Mouse (Mus musculus): ENCODE measurements around the gene Ap3b1. TPM values are rescaled to one million over a fixed set of nuclear protein-coding genes. Genes with fewer than 3 reads are reported as not detected.

Ap3b1 gene
- total and polyA plus RNA-seq, 3 experiments = 46.0 to 113 (median 60.7) TPM

DNA sequence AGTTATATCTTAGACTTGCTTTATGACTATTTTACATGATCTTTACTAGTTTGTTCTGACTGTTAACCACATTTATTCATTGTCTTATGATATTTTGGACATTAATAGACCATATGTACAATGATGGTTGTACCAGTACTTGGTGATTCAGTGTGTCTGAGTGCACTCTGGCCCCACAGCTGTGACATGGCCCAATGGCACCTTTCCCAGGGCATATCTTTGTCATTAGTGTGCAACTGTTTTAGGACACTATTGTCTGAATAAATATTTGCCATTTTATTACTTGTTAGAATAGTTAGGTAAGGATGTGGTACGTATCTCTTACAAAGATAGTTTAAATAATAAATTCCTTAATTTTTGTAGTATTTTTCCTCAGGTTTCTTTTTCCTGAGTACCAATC, 109.8 kb downstream of the Ap3b1 start:
- H3K36me3 ChIP-seq (replicated peaks in 1 of 2; ENCODE audit: control insufficient read depth in 1 of 2, insufficient read depth in 1 of 2, low read length in 1 of 2) = peaks cover 22 to 73% of the 10 kb centered on the region in 2 experiments
- dilution Hi-C loops (cut with MboI; ENCODE audit: extremely low pct_ligation_motif_present, extremely low pct_unique_long_range_greater_than_20kb, low sequenced_read_pairs) = no loop called here

DNA sequence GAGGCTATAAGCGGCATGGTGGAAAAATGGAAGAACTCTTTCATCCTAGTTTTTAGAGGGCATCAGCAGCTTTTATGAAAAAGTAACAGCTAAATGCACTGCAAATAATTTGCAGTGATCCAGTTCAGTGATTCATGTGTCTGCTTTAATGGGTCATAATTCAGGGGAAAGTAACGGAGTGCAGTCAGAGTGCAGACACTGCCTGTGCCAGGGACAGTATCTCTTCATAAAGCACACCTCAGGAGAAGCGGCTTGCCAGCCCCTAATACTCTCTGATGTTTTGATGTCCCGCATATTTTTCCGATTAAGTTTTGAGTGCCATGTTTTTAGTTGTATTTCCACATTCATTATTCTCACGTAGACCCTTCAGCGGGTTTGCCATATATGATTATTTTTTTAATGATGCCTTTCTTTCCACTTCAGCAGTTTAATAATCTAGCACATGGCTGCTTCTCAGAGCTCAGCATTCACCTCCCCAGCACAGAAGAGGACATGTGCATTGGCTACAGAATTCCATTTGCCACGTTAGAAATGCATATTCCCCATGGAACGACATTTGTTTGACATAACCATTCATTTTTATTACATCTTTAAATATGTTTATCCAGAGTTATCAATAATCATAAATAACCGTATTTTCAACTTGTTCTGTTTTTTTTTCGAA, 112.4 kb downstream of the Ap3b1 start:
- no peaks in the 10 kb centered on the region for H3K4me1 ChIP-seq (ENCODE audit: control insufficient read depth in 1 of 2, insufficient read depth in 2 of 2)
- in situ Hi-C loops (cut with MboI; ENCODE audit: low pct_ligation_motif_present, low pct_unique_long_range_greater_than_20kb, low sequenced_read_pairs) = no loop called here
- H3K9me3 ChIP-seq (replicated peaks; ENCODE audit: low read length) = no peaks in the 10 kb centered on the region
- no peak overlapping the region for H3K4me2 ChIP-seq (ENCODE audit: insufficient read depth, low read depth, poor library complexity, severe bottlenecking)
- DNase-seq (ENCODE audit: extremely low read depth) = no peak
- TF ChIP-seq POLR2A (IDR thresholded peaks at IDR 0.05; ENCODE audit: low read depth, low read length) (no peak), IRF4 (IDR thresholded peaks at IDR 0.05; ENCODE audit: low read depth, low read length) (no peak), MAFK (IDR thresholded peaks at IDR 0.05; ENCODE audit: insufficient replicate concordance, low read length) (no peak), SMC3 (IDR thresholded peaks at IDR 0.05; ENCODE audit: low read depth, low read length) (no peak), UBTF (IDR thresholded peaks at IDR 0.05; ENCODE audit: low read depth, low read length) (no peak), MYC (IDR thresholded peaks at IDR 0.05; ENCODE audit: low read depth, low read length) (no peak), BHLHE40 (IDR thresholded peaks at IDR 0.05; ENCODE audit: low read depth, low read length) (no peak), CHD2 (IDR thresholded peaks at IDR 0.05; ENCODE audit: low read length) (no peak), MAZ (IDR thresholded peaks at IDR 0.05; ENCODE audit: low read depth, low read length) (no peak), RCOR1 (conservative IDR thresholded peaks at IDR 0.05; ENCODE audit: low read depth, low read length) (no peak), NELFE (IDR thresholded peaks at IDR 0.05; ENCODE audit: low read depth, low read length) (no peak)
- no peak overlapping the region for H3K27ac ChIP-seq (ENCODE audit: insufficient read depth, low read depth)
- H3K79me2 ChIP-seq (replicated peaks; ENCODE audit: control insufficient read depth, extremely low read depth, insufficient read depth, poor library complexity, severe bottlenecking) = no peaks in the 10 kb centered on the region
- H3K4me3 ChIP-seq (replicated peaks in 1 of 3; ENCODE audit: low read depth in 2 of 3, low read length in 2 of 3, poor library complexity in 1 of 3) = no peak overlapping the region
- H3K9ac ChIP-seq (ENCODE audit: insufficient read depth, low read depth) = no peak overlapping the region
- no peaks in the 10 kb centered on the region for H3K27me3 ChIP-seq (replicated peaks)
- H3K36me3 ChIP-seq (replicated peaks in 1 of 2; ENCODE audit: control insufficient read depth in 1 of 2, insufficient read depth in 1 of 2, low read length in 1 of 2) = peaks cover 17 to 71% of the 10 kb centered on the region in 2 experiments
- dilution Hi-C loops (cut with MboI; ENCODE audit: extremely low pct_ligation_motif_present, extremely low pct_unique_long_range_greater_than_20kb, low sequenced_read_pairs) = no loop called here

More for the DNA sequence above, 109.8 kb downstream of the Ap3b1 start:
- H3K79me2 ChIP-seq (replicated peaks; ENCODE audit: control insufficient read depth, extremely low read depth, insufficient read depth, poor library complexity, severe bottlenecking) = no peaks in the 10 kb centered on the region
- in situ Hi-C loops (cut with MboI; ENCODE audit: low pct_ligation_motif_present, low pct_unique_long_range_greater_than_20kb, low sequenced_read_pairs) = no loop called here
- no peak overlapping the region for H3K4me3 ChIP-seq (replicated peaks in 1 of 3; ENCODE audit: low read depth in 2 of 3, low read length in 2 of 3, poor library complexity in 1 of 3)
- H3K9me3 ChIP-seq (replicated peaks; ENCODE audit: low read length) = no peaks in the 10 kb centered on the region
- H3K4me1 ChIP-seq (ENCODE audit: control insufficient read depth in 1 of 2, insufficient read depth in 2 of 2) = peaks cover 0 to 11% of the 10 kb centered on the region in 2 experiments; a peak in 2 of 4 replicates
- TF ChIP-seq SIN3A (IDR thresholded peaks at IDR 0.05; ENCODE audit: low read length) (no peak), UBTF (IDR thresholded peaks at IDR 0.05; ENCODE audit: low read depth, low read length) (no peak), NELFE (IDR thresholded peaks at IDR 0.05; ENCODE audit: low read depth, low read length) (no peak), POLR2AphosphoS2 (IDR thresholded peaks at IDR 0.05; ENCODE audit: low read depth, low read length) (no peak), ZC3H11A (IDR thresholded peaks at IDR 0.05; ENCODE audit: low read depth, low read length) (no peak), MEF2A (IDR thresholded peaks at IDR 0.05; ENCODE audit: borderline replicate concordance, low read depth, low read length) (no peak), MAZ (IDR thresholded peaks at IDR 0.05; ENCODE audit: low read depth, low read length) (no peak), BHLHE40 (IDR thresholded peaks at IDR 0.05; ENCODE audit: low read depth, low read length) (no peak), PAX5 (IDR thresholded peaks at IDR 0.05; ENCODE audit: low read length) (no peak), MAX (IDR thresholded peaks at IDR 0.05; ENCODE audit: low read length) (no peak), ETS1 (conservative IDR thresholded peaks at IDR 0.05; ENCODE audit: low read depth, low read length) (no peak), NRF1 (IDR thresholded peaks at IDR 0.05; ENCODE audit: low read depth, low read length) (no peak), ZNF384 (IDR thresholded peaks at IDR 0.05; ENCODE audit: low read depth, low read length) (no peak), POLR2A (IDR thresholded peaks at IDR 0.05; ENCODE audit: low read depth, low read length) (no peak), RAD21 (IDR thresholded peaks at IDR 0.05; ENCODE audit: low read depth, low read length) (no peak), ZMIZ1 (IDR thresholded peaks at IDR 0.05; ENCODE audit: low read depth, low read length) (no peak)
- no peak overlapping the region for H3K27ac ChIP-seq (ENCODE audit: insufficient read depth, low read depth)
- no peak overlapping the region for H3K9ac ChIP-seq (ENCODE audit: insufficient read depth, low read depth)
- H3K27me3 ChIP-seq (replicated peaks) = no peaks in the 10 kb centered on the region
- no peak overlapping the region for H3K4me2 ChIP-seq (ENCODE audit: insufficient read depth, low read depth, poor library complexity, severe bottlenecking)
- no peak for DNase-seq (ENCODE audit: extremely low read depth)
